Comparison of ENCODE assay signal across 13 mouse cellular contexts in genomic region chr11:97822840-97823603, GRCm38 (mm10). TPM values are rescaled to one million over a fixed set of nuclear protein-coding genes. Genes with fewer than 3 reads are reported as not detected.
DNase-seq lines count a peak whose midpoint lies in the region; ATAC-seq and TF ChIP-seq lines count a peak whose summit lies in the region.
"Had no signal": no experiment of that assay in that cellular context is flagged by ENCODE, and none has a peak within 500 bp of the region (broad histone marks: within the 10 kb centered on the region; RNA-seq: fewer than 3 reads in every experiment).

No protein-coding gene starts in this region.

- peak; percentile 41 for DNase-seq in adrenal gland, adult 2 months
- no peak for DNase-seq in adrenal gland, postnatal 25 days
- DNase-seq in left cerebral cortex, adult 2 months (ENCODE audit: extremely low spot score in 1 of 2, low spot score in 2 of 2): no peak
- no peak for DNase-seq in left cerebral cortex, postnatal 36 days (ENCODE audit: low spot score in 2 of 2)
- peak; percentile 75 to 79 for DNase-seq in cerebellum, postnatal 25 days
- DNase-seq in layer of hippocampus, adult 11-12 months (ENCODE audit: low spot score): no peak
- DNase-seq: right cerebral cortex, postnatal 25 days had no signal

- no peaks in the 10 kb centered on the region for H3K9me3 ChIP-seq in liver, embryonic 12.5 days (replicated peaks)
- H3K9me3 ChIP-seq: forebrain, embryonic 13.5 days; hindbrain, embryonic 12.5 days; limb, embryonic 12.5 days had no signal

- peaks cover 57% of the 10 kb centered on the region for H3K36me3 ChIP-seq in liver, embryonic 12.5 days

- 77% methylated on average over 20 of the region's 20 CpGs for WGBS in liver, embryonic 12.5 days (ENCODE audit: insufficient replicate concordance)

- H3K27ac ChIP-seq in left cerebral cortex, adult 2 months: peak overlapping the region; percentile 5; the same call in 1 of the 2 replicates
- peak overlapping the region; percentile 49; the same call in 1 of the 2 replicates for H3K27ac ChIP-seq in liver, embryonic 12.5 days
- H3K27ac ChIP-seq: forebrain, embryonic 13.5 days; hindbrain, embryonic 12.5 days; limb, embryonic 12.5 days had no signal

- TF ChIP-seq CTCF in left cerebral cortex, adult 2 months (IDR thresholded peaks at IDR 0.05): no peak

- no peak for ATAC-seq in liver, embryonic 12.5 days
- no peak for ATAC-seq in monocyte, adult 5-6 weeks (replicated peaks; ENCODE audit: insufficient number of reproducible peaks, low FRiP score, low TSS enrichment, poor library complexity, severe bottlenecking)
- ATAC-seq: forebrain, embryonic 13.5 days; Patski had no signal

- intact Hi-C loops in left cerebral cortex, adult 2 months (cut with DNase I): no loop called here
- intact Hi-C loops in left cerebral cortex, postnatal 36 days (cut with DNase I): no loop called here

- no peak overlapping the region for H3K4me2 ChIP-seq in liver, embryonic 12.5 days
- H3K4me2 ChIP-seq: forebrain, embryonic 13.5 days; hindbrain, embryonic 12.5 days; limb, embryonic 12.5 days had no signal

- no peaks in the 10 kb centered on the region for H3K27me3 ChIP-seq in liver, embryonic 12.5 days (replicated peaks)
- H3K27me3 ChIP-seq: forebrain, embryonic 13.5 days; hindbrain, embryonic 12.5 days; limb, embryonic 12.5 days; Patski had no signal

- no peak overlapping the region for H3K9ac ChIP-seq in liver, embryonic 12.5 days
- H3K9ac ChIP-seq: forebrain, embryonic 13.5 days; hindbrain, embryonic 12.5 days; limb, embryonic 12.5 days had no signal

- peaks cover 83% of the 10 kb centered on the region for H3K4me1 ChIP-seq in liver, embryonic 12.5 days

- H3K4me3 ChIP-seq in left cerebral cortex, adult 2 months: no peak overlapping the region
- H3K4me3 ChIP-seq in liver, embryonic 12.5 days: no peak overlapping the region
- H3K4me3 ChIP-seq: forebrain, embryonic 13.5 days; hindbrain, embryonic 12.5 days; limb, embryonic 12.5 days had no signal

RNA-seq across cellular contexts. Expression of gene B230217C12Rik, which starts 17.6 kb away (rescaled TPM):
- 1 to 10 TPM; 2.9 to 4.6 TPM for total RNA-seq in adrenal gland, adult 2 months (2021)
- polyA plus RNA-seq in adrenal gland, adult 2 months (2012; rRNA removed): 1.8 and 2.5 TPM in 2 replicates
- total RNA-seq in adrenal gland, postnatal 25 days (2021): 5.1 and 5.5 TPM in 2 replicates
- total RNA-seq in left cerebral cortex, adult 2 months (2021): 10 to 100 TPM; 77.6 to 78.9 TPM
- total RNA-seq in left cerebral cortex, postnatal 36 days (2021): 10 to 100 TPM; 79.9 to 81.0 TPM
- 1.1 and 1.3 TPM in 2 replicates for polyA plus RNA-seq in liver, embryonic 12.5 days (2016; fragmentation: Nextera tagmentation; extraction: Ambion mirVana)
- 0.96 to 3.0 TPM in 2 of 3 replicates, not detected in the other for total RNA-seq in monocyte, adult 5-6 weeks (2017)

RNA-seq across cellular contexts. Expression of gene Lasp1, which starts 24.2 kb away (rescaled TPM):
- total RNA-seq in adrenal gland, adult 2 months (2021): 100 to 1,000 TPM; 118 to 172 TPM
- polyA plus RNA-seq in adrenal gland, adult 2 months (2012; rRNA removed): 127 and 138 TPM in 2 replicates
- total RNA-seq in adrenal gland, postnatal 25 days (2021): 103 and 142 TPM in 2 replicates
- total RNA-seq in left cerebral cortex, adult 2 months (2021): 100 to 1,000 TPM; 174 to 191 TPM
- 100 to 1,000 TPM; 175 to 183 TPM for total RNA-seq in left cerebral cortex, postnatal 36 days (2021)
- polyA plus RNA-seq in liver, embryonic 12.5 days (2016; fragmentation: Nextera tagmentation; extraction: Ambion mirVana): 36.9 and 37.6 TPM in 2 replicates
- 199 to 392 TPM (median 246 TPM) in 3 replicates for total RNA-seq in monocyte, adult 5-6 weeks (2017)

RNA-seq across cellular contexts. Expression of gene Rpl23, which starts 40.8 kb away (rescaled TPM):
- 100 to 1,000 TPM; 700 to 846 TPM for total RNA-seq in adrenal gland, adult 2 months (2021)
- 13.7 and 14.2 TPM in 2 replicates for polyA plus RNA-seq in adrenal gland, adult 2 months (2012; rRNA removed)
- total RNA-seq in adrenal gland, postnatal 25 days (2021): 741 and 851 TPM in 2 replicates
- total RNA-seq in left cerebral cortex, adult 2 months (2021): 100 to 1,000 TPM; 326 to 327 TPM
- 100 to 1,000 TPM; 330 to 339 TPM for total RNA-seq in left cerebral cortex, postnatal 36 days (2021)
- 462 and 473 TPM in 2 replicates for polyA plus RNA-seq in liver, embryonic 12.5 days (2016; fragmentation: Nextera tagmentation; extraction: Ambion mirVana)
- total RNA-seq in monocyte, adult 5-6 weeks (2017): 1,225 to 1,795 TPM (median 1,736 TPM) in 3 replicates

RNA-seq across cellular contexts. Expression of gene 1700001P01Rik, which starts 47.3 kb away (rescaled TPM):
- total RNA-seq in adrenal gland, adult 2 months (2021): under 1 TPM in 1 of 2 experiments, not detected in 1; 0.49 TPM
- not detected in 2 replicates for polyA plus RNA-seq in adrenal gland, adult 2 months (2012; rRNA removed)
- not detected in 2 replicates for total RNA-seq in adrenal gland, postnatal 25 days (2021)
- total RNA-seq in left cerebral cortex, adult 2 months (2021): 1 to 10 TPM in 1 of 2 experiments, not detected in 1; 1.0 TPM
- 1 to 10 TPM in 1 of 2 experiments, not detected in 1; 1.1 TPM for total RNA-seq in left cerebral cortex, postnatal 36 days (2021)
- not detected in 2 replicates for polyA plus RNA-seq in liver, embryonic 12.5 days (2016; fragmentation: Nextera tagmentation; extraction: Ambion mirVana)
- not detected in 3 replicates for total RNA-seq in monocyte, adult 5-6 weeks (2017)
- polyA plus RNA-seq: limb, embryonic 12.5 days had no signal

RNA-seq across cellular contexts. Expression of gene Cwc25, which starts 56.7 kb away (rescaled TPM):
- 10 to 100 TPM; 17.5 to 28.9 TPM for total RNA-seq in adrenal gland, adult 2 months (2021)
- 5.1 and 6.5 TPM in 2 replicates for polyA plus RNA-seq in adrenal gland, adult 2 months (2012; rRNA removed)
- total RNA-seq in adrenal gland, postnatal 25 days (2021): 19.5 and 22.6 TPM in 2 replicates
- total RNA-seq in left cerebral cortex, adult 2 months (2021): 10 to 100 TPM; 19.5 to 21.3 TPM
- total RNA-seq in left cerebral cortex, postnatal 36 days (2021): 10 to 100 TPM; 20.2 to 20.7 TPM
- polyA plus RNA-seq in liver, embryonic 12.5 days (2016; fragmentation: Nextera tagmentation; extraction: Ambion mirVana): 10.7 and 10.9 TPM in 2 replicates
- total RNA-seq in monocyte, adult 5-6 weeks (2017): 42.0 to 49.3 TPM (median 43.5 TPM) in 3 replicates

Comparison
In these comparisons a context has a peak if more than half of its experiments do, and no peak if none do; other contexts are left out.
1. DNase-seq: peak in adrenal gland, adult 2 months (single experiment) and cerebellum, postnatal 25 days (2 of 2); none in adrenal gland, postnatal 25 days (single experiment), left cerebral cortex, adult 2 months (0 of 2), left cerebral cortex, postnatal 36 days (0 of 2) and layer of hippocampus, adult 11-12 months (single experiment).
2. RNA of gene B230217C12Rik, which starts 17.6 kb away (total RNA-seq): 79.9 to 81.0 TPM in left cerebral cortex, postnatal 36 days and 77.6 to 78.9 TPM in left cerebral cortex, adult 2 months; 5.1 to 5.5 TPM in adrenal gland, postnatal 25 days, 2.9 to 4.6 TPM in adrenal gland, adult 2 months and 0.96 to 3.0 TPM in monocyte, adult 5-6 weeks; every median in the first group is over 10 times any median in the second.